14 mouse cellular contexts compared by ENCODE assay signal in the genomic region with DNA sequence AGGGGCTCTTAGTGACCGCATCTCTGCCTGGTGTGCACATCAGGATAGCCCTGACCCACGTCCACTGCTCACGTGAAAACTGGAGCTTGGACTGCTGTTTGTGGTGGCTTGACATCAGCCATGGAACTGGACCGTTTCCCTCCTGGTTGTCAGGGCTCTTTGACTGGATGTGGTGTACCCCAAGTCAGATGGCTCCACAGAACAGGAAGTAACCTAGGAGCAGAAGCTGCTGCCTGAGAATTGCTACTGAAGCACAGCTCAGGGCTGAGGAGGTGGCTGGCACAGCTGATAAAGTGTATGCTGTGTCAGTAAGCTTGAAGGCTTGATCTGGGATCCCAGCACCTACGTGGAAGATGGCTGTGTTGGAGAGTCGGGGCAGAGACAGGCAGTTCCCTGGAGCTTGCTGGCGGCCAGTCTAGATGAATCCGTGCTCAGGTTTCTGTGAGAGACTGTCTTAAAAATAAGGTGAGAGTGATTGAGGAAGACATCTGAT.
"Had no signal": no experiment of that assay in that cellular context is flagged by ENCODE, and none has a peak within 500 bp of the region (broad histone marks: within the 10 kb centered on the region; RNA-seq: fewer than 3 reads in every experiment).

No protein-coding gene starts in this region.

- H3K36me3 ChIP-seq: liver, embryonic 13.5 days; lung, embryonic 15.5 days; midbrain, embryonic 15.5 days; neural tube, embryonic 12.5 days had no signal

- H3K4me1 ChIP-seq: megakaryocyte, embryonic 14.5 days; neural tube, embryonic 12.5 days had no signal

- DNase-seq: kidney, adult 8-10 months; kidney, postnatal 4 days; liver; liver, embryonic 13.5 days; liver, postnatal 0 days; right cerebral cortex, postnatal 25 days had no signal

- ATAC-seq: intestine, embryonic 16.5 days; liver, postnatal 0 days; midbrain, embryonic 15.5 days had no signal

- H3K4me3 ChIP-seq: layer of hippocampus, adult 2 months; liver, embryonic 13.5 days; lung, embryonic 15.5 days; megakaryocyte, embryonic 14.5 days; midbrain, embryonic 15.5 days; neural tube, embryonic 12.5 days had no signal

- H3K4me2 ChIP-seq: liver, embryonic 13.5 days; lung, embryonic 15.5 days; midbrain, embryonic 11.5 days; midbrain, embryonic 15.5 days; neural tube, embryonic 12.5 days had no signal

- H3K9ac ChIP-seq: liver, embryonic 13.5 days; liver, postnatal 0 days; lung, embryonic 15.5 days; midbrain, embryonic 15.5 days; neural tube, embryonic 12.5 days had no signal

- H3K9me3 ChIP-seq: liver, embryonic 13.5 days; lung, embryonic 15.5 days; megakaryocyte, embryonic 14.5 days; midbrain, embryonic 15.5 days; neural tube, embryonic 12.5 days had no signal

- H3K27ac ChIP-seq: layer of hippocampus, adult 2 months; liver, embryonic 13.5 days; lung, embryonic 15.5 days; midbrain, embryonic 15.5 days; neural tube, embryonic 12.5 days; stomach, postnatal 0 days had no signal

- H3K27me3 ChIP-seq: liver, embryonic 13.5 days; lung, embryonic 15.5 days; midbrain, embryonic 15.5 days; neural tube, embryonic 12.5 days had no signal
